Mouse (Mus musculus) cerebellum, adult 2 months (tissue): ENCODE data around the gene Ehd2.

Experiments used
- CTCF ChIP-seq: fragments of 200-500 bp; IDR thresholded peaks from 2 replicates; pipeline ENCODE4 v1.5.1; 2011; ENCODE audit warnings: low read depth, mild to moderate bottlenecking, control low read depth, low read length, moderate library complexity, borderline replicate concordance; ENCODE audit not compliant: insufficient read depth
- POLR2A ChIP-seq: fragments of 200-500 bp; IDR thresholded peaks from 2 replicates; pipeline ENCODE4 v1.6.1; 2011; ENCODE audit warnings: low read length, control low read depth, borderline replicate concordance; ENCODE audit not compliant: insufficient read depth

DNA sequence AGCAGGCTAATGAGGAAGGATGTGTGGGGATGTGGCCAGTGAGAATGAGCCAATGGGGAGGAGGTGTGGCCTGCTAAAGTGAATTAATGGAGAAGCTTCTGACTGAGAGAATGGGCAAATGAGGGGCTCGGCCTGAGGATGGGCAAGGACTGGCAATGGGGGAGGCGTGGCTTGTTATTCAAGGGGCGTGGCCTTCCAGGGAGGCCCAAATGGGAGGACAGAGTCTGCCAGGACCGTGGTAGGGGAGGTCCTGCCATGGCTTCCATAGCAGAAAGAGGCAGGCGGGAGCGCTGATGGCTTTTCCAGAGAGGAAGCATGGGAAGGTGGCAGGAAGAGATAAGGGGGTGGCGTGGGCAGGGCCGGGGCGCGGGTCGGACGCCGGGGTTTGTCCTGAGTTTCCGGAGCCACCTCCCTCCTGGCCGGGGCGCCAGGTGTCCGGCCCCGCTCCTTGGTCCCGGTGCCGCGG, 12.4 kb downstream of the Ehd2 start:
- no peak for TF ChIP-seq POLR2A
- no peak for TF ChIP-seq CTCF
